Mouse (Mus musculus) liver, embryonic 11.5 days (tissue): ENCODE results near the gene Paqr4. TPM values are rescaled to one million over a fixed set of nuclear protein-coding genes. Genes with fewer than 3 reads are reported as not detected.

Experiments used
- ATAC-seq: fragments of 200-750 bp; cut with Nextera tagmentation; replicated peaks from 2 replicates; pipeline ENCODE4 v1.8.0; 2017; ENCODE audit warnings: moderate number of reproducible peaks, mild to moderate bottlenecking, moderate TSS enrichment, moderate library complexity; ENCODE audit not compliant: low FRiP score
- DNase-seq: peaks from one replicate; pipeline ENCODE4 v3.0.0-alpha.2; 2017; ENCODE audit warnings: low spot score
- H3K27ac ChIP-seq: fragments of 300-500 bp; sonication (generic); 2 replicates; pipeline ENCODE4 v1.5.1; 2014; ENCODE audit warnings: mild to moderate bottlenecking, low read depth, low read length, control low read depth
- H3K27me3 ChIP-seq: fragments of 300-500 bp; sonication (generic); replicated peaks from 2 replicates; pipeline ENCODE4 v1.6.1; 2014; ENCODE audit warnings: low read length, mixed read lengths; ENCODE audit not compliant: control insufficient read depth, insufficient read depth
- H3K36me3 ChIP-seq: fragments of 300-500 bp; sonication (generic); 2 replicates; pipeline ENCODE4 v1.6.1; 2014; ENCODE audit warnings: mild to moderate bottlenecking, low read length, moderate library complexity, mixed read lengths; ENCODE audit not compliant: control insufficient read depth, insufficient read depth
- H3K4me1 ChIP-seq: fragments of 300-500 bp; sonication (generic); replicated peaks from 2 replicates; pipeline ENCODE4 v1.6.1; 2014; ENCODE audit warnings: low read length, mixed read lengths; ENCODE audit not compliant: control insufficient read depth, insufficient read depth
- H3K4me2 ChIP-seq: fragments of 300-500 bp; sonication (generic); 2 replicates; pipeline ENCODE4 v1.6.1; 2014; ENCODE audit warnings: mild to moderate bottlenecking, control low read depth, moderate library complexity
- H3K4me3 ChIP-seq: fragments of 300-500 bp; sonication (generic); 2 replicates; pipeline ENCODE4 v1.5.1; 2014; ENCODE audit warnings: low read depth, low read length, control low read depth
- H3K9ac ChIP-seq: fragments of 300-500 bp; sonication (generic); 2 replicates; pipeline ENCODE4 v1.6.1; 2014; ENCODE audit warnings: low read depth, low read length, control low read depth
- H3K9me3 ChIP-seq: fragments of 300-500 bp; sonication (generic); 2 replicates; pipeline ENCODE4 v1.6.1; 2016; ENCODE audit warnings: low read length, inconsistent platforms, mixed read lengths; ENCODE audit not compliant: control insufficient read depth
- WGBS: fragments of 180-500 bp; shearing (Covaris S2); extraction: QIAGEN DNeasy Blood & Tissue Kit; methylation state at CpG from one replicate; pipeline ENCODE4 v1.1.7; 2014; 5-methylcytosine and 5-hydroxymethylcytosine counted together
- polyA plus RNA-seq: library from polyadenylated mRNA; unstranded; fragments of >200 nt; fragmentation: Nextera tagmentation; extraction: Ambion mirVana; gene quantifications from 2 replicates; pipeline ENCODE4 v1.2.1, GENCODE M21; 2014

Paqr4 gene
- polyA plus RNA-seq, 1 experiment from 2014 or later = 11.4 TPM

- Histone ChIP-seq H3K4me3 (peak overlapping the region; percentile 14; the same call in 1 of the 2 replicates), H3K4me1 (peaks cover 32% of the 10 kb centered on the region), H3K9ac (no peak overlapping the region), H3K4me2 (peak overlapping the region; percentile 45), H3K27me3 (peaks cover 84% of the 10 kb centered on the region), H3K27ac (no peak overlapping the region), H3K36me3 (no peaks in the 10 kb centered on the region), H3K9me3 (no peaks in the 10 kb centered on the region)
- ATAC-seq (no peak), DNase-seq (no peak)
- WGBS = 45% methylated on average over 38 of the region's 38 CpGs
Measured at GRCm38 (mm10) chr17:23741359-23742209, 917 bp upstream of the Paqr4 start.

DNA sequence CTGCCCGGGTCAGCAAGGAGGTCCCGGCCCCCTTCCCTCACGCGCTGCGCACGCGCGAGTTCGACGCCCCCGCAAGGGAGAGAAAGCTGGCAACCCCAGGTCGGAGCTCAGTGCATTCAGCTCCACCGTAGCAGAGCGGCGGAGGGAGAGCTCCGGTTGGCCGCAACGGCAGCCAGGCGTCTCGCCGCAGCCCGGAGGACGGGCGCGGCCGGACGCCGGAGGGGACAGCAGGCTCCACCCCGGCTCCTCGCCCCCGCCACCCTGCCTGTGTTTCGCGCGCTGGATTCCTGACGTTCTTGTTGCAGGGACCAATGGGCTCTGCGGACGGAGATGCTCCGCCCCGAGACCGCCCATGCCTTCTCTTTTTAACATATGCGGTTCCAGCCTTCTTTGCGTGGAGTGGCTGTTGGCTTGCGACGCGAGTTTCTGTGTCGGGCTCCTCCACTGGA is 507 bp downstream of the Paqr4 start:
- Histone ChIP-seq H3K9ac (peak overlapping the region; percentile 70), H3K27ac (no peak overlapping the region; the same call in 1 of the 2 replicates), H3K4me1 (peaks cover 21% of the 10 kb centered on the region), H3K36me3 (peaks cover 3% of the 10 kb centered on the region; the same call in 1 of the 2 replicates), H3K4me3 (peak overlapping the region; percentile 70), H3K27me3 (peaks cover 69% of the 10 kb centered on the region), H3K9me3 (no peaks in the 10 kb centered on the region), H3K4me2 (peak overlapping the region; percentile 100)
- peak; percentile 86 for ATAC-seq
- DNase-seq = peak; percentile 87
- 1% methylated on average over 46 of the region's 46 CpGs for WGBS

DNA sequence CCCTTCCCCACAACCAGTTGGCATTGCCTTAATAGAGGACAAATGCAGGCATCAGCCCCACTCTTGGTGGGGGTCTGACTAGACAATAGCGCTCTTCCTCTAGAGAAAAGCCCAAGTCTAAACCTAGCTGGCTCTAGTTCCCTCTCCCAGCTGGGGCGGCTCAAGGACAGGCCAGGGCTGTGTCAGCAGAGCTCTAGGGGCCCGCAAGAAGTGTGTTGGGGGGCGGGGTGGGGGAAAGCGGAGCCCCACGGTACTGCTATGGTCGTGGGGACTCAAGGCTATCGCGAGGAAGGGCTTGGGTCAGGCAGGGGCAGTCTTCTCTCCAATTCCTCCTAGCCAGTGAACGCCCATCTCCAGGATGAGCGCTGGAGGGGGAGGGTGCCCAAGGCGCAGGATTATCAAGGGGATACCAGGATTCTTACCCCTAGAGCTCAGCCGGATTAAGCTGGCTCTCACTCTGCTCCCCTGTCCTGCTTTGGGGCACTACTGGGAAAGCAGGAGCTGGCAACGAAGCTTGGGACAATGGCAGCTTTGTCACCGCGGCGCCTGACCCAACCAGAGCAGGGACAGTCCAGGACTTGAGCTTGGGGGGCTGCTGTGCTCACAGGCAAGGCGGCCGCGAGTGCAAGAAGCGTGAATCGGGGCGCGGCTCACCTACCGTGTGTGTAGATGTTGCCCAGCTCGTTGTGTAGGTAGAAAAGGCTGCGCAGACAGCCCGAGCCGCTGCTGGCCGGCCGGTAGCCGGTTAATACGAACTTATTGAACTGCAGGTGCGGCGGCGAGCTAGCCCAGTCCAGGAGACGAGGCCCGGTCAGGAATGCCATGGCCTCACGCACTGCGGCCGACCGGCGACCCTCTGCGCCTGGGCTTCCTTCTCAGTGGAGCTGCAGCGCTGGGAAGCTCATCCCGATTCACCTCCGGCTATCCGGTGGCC is 1.2 kb downstream of the Paqr4 start:
- Histone ChIP-seq H3K27ac (no peak overlapping the region; the same call in 1 of the 2 replicates), H3K4me1 (peaks cover 19% of the 10 kb centered on the region), H3K9me3 (no peaks in the 10 kb centered on the region), H3K4me3 (peak overlapping the region; percentile 70), H3K27me3 (peaks cover 62% of the 10 kb centered on the region), H3K4me2 (peak overlapping the region; percentile 100), H3K9ac (peak overlapping the region; percentile 70), H3K36me3 (peaks cover 3% of the 10 kb centered on the region; the same call in 1 of the 2 replicates)
- peak; percentile 18 for ATAC-seq
- no peak for DNase-seq
- WGBS = 2% methylated on average over 48 of the region's 48 CpGs

- Histone ChIP-seq H3K9ac (no peak overlapping the region), H3K4me2 (peak overlapping the region; percentile 100), H3K27ac (no peak overlapping the region), H3K4me1 (peaks cover 19% of the 10 kb centered on the region), H3K27me3 (peaks cover 56% of the 10 kb centered on the region), H3K36me3 (peaks cover 6% of the 10 kb centered on the region), H3K4me3 (peak overlapping the region; percentile 70), H3K9me3 (no peaks in the 10 kb centered on the region)
- no peak for DNase-seq
- no peak for ATAC-seq
- 29% methylated on average over 2 of the region's 2 CpGs for WGBS
Measured at GRCm38 (mm10) chr17:23738836-23739201, 1.8 kb downstream of the Paqr4 start.

GRCm38 (mm10) chr17:23737493-23738445 is 2.9 kb downstream of the Paqr4 start:
- Histone ChIP-seq H3K4me2 (no peak overlapping the region), H3K4me3 (no peak overlapping the region), H3K27ac (no peak overlapping the region), H3K9me3 (no peaks in the 10 kb centered on the region), H3K4me1 (peaks cover 19% of the 10 kb centered on the region), H3K9ac (no peak overlapping the region), H3K27me3 (peaks cover 45% of the 10 kb centered on the region), H3K36me3 (peaks cover 6% of the 10 kb centered on the region)
- no peak for DNase-seq
- 72% methylated on average over 15 of the region's 15 CpGs for WGBS
- no peak for ATAC-seq

DNA sequence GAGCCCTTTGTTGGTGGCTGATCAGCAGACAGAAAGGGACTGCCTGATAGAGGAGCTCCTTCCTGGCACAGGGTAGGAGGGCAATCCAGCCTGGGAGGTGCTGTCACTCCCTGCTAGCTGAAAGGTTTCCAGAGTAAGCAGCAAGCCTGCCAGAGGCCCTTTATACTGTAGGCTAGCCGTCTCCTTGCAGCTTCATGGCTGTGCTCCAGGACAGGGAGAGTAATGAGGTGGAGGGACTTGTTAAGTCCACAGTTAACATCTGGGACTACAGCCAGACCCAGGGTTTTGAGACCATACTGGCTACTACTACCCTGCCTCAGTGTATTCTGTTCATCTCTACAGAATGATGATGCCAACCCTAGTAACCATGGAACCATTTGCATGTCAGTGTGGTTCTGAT is 6.3 kb downstream of the Paqr4 start:
- Histone ChIP-seq H3K4me2 (no peak overlapping the region), H3K36me3 (peaks cover 6% of the 10 kb centered on the region), H3K9ac (no peak overlapping the region), H3K27me3 (peaks cover 14% of the 10 kb centered on the region), H3K9me3 (no peaks in the 10 kb centered on the region), H3K27ac (no peak overlapping the region), H3K4me1 (peaks cover 4% of the 10 kb centered on the region; the same call in 1 of the 2 replicates), H3K4me3 (no peak overlapping the region)
- no peak for ATAC-seq
- no peak for DNase-seq
- WGBS = 84% methylated on average over 1 of the region's 1 CpGs

GRCm38 (mm10) chr17:23730441-23730840 is 10.2 kb downstream of the Paqr4 start:
- H3K4me3 ChIP-seq = no peak overlapping the region
- no peak for DNase-seq
- no peaks in the 10 kb centered on the region for H3K27me3 ChIP-seq
- H3K27ac ChIP-seq = no peak overlapping the region
- peaks cover 11% of the 10 kb centered on the region; the same call in 1 of the 2 replicates for H3K4me1 ChIP-seq
- no peaks in the 10 kb centered on the region for H3K9me3 ChIP-seq
- ATAC-seq = no peak
- 69% methylated on average over 1 of the region's 1 CpGs for WGBS
- no peak overlapping the region for H3K4me2 ChIP-seq
- no peak overlapping the region for H3K9ac ChIP-seq
- H3K36me3 ChIP-seq = peaks cover 3% of the 10 kb centered on the region
